Mouse (Mus musculus): ENCODE results near the gene Mfsd7a. TPM values are rescaled to one million over a fixed set of nuclear protein-coding genes. Genes with fewer than 3 reads are reported as not detected.

Mfsd7a gene
- polyA plus RNA-seq, 2 experiments from 2014 or later, result not detected

GRCm38 (mm10) chr5:108431196-108431595, 17.5 kb downstream of the Mfsd7a start:
- no peak for ATAC-seq

- ATAC-seq, result peak; percentile 66
These were observed 21.5 kb downstream of the Mfsd7a start for GRCm38 (mm10) chr5:108427186-108427585.

- ATAC-seq, result no peak
These were observed 25.3 kb downstream of the Mfsd7a start for GRCm38 (mm10) chr5:108423427-108423826.

- no peak for ATAC-seq
These were observed 25.9 kb downstream of the Mfsd7a start for GRCm38 (mm10) chr5:108422741-108423140.

- no peak for ATAC-seq
These were observed 34.0 kb downstream of the Mfsd7a start for GRCm38 (mm10) chr5:108414711-108415110.

- no peak for ATAC-seq
These were observed 41.7 kb downstream of the Mfsd7a start for GRCm38 (mm10) chr5:108406977-108407376.

GRCm38 (mm10) chr5:108405460-108405859, 43.2 kb downstream of the Mfsd7a start:
- no peak for ATAC-seq

- ATAC-seq, result no peak
These were observed 45.2 kb downstream of the Mfsd7a start for GRCm38 (mm10) chr5:108403453-108403852.

Other genes starting within 250 kb of the Mfsd7a start
- 10 to 100 TPM; 33.6 to 37.4 TPM for gene Dr1, start 180.0 kb downstream of the Mfsd7a start, polyA plus RNA-seq (2017; shearing (Covaris generic))
- gene Pigg, start 136.3 kb downstream of the Mfsd7a start, polyA plus RNA-seq (2017; shearing (Covaris generic)), result 1 to 10 TPM; 3.0 to 3.7 TPM
- gene Gm42517, start 81.0 kb downstream of the Mfsd7a start, polyA plus RNA-seq (2017; shearing (Covaris generic)), result not detected
- gene Pde6b, start 60.5 kb downstream of the Mfsd7a start, polyA plus RNA-seq (2017; shearing (Covaris generic)), result 1 to 10 TPM in 1 of 2 experiments, under 1 TPM in 1; 0.61 to 1.2 TPM
- 100 to 1,000 TPM; 209 to 291 TPM for gene Atp5k, start 14.4 kb downstream of the Mfsd7a start, polyA plus RNA-seq (2017; shearing (Covaris generic))
- 1 to 10 TPM; 3.4 to 4.2 TPM for gene Pcgf3, start 12.3 kb upstream of the Mfsd7a start, polyA plus RNA-seq (2017; shearing (Covaris generic))
- gene Cplx1, start 101.1 kb upstream of the Mfsd7a start, polyA plus RNA-seq (2017; shearing (Covaris generic)), result not detected
- gene Gak, start 180.9 kb upstream of the Mfsd7a start, polyA plus RNA-seq (2017; shearing (Covaris generic)), result 10 to 100 TPM; 66.0 to 73.0 TPM
- 10 to 100 TPM; 36.5 to 39.2 TPM for gene Tmem175, start 180.9 kb upstream of the Mfsd7a start, polyA plus RNA-seq (2017; shearing (Covaris generic))
- gene Idua, start 211.4 kb upstream of the Mfsd7a start, polyA plus RNA-seq (2017; shearing (Covaris generic)), result 1 to 10 TPM; 8.8 to 9.8 TPM
- gene Dgkq, start 220.8 kb upstream of the Mfsd7a start, polyA plus RNA-seq (2017; shearing (Covaris generic)), result 1 to 10 TPM; 4.4 to 4.5 TPM
- gene Slc26a1, start 226.7 kb upstream of the Mfsd7a start, polyA plus RNA-seq (2017; shearing (Covaris generic)), result under 1 TPM in 1 of 2 experiments, not detected in 1; 0.31 TPM
- gene Fgfrl1, start 243.5 kb upstream of the Mfsd7a start, polyA plus RNA-seq (2017; shearing (Covaris generic)), result not detected

All from activated CD4-positive, CD25-positive, alpha-beta regulatory T cell, adult 4 months (primary cell).